Mouse (Mus musculus) inflammation-experienced regulatory T-cells, adult 6 months (primary cell): ENCODE results near the gene Smo. TPM values are rescaled to one million over a fixed set of nuclear protein-coding genes. Genes with fewer than 3 reads are reported as not detected.
"Not testable (repeated sequence)": the region's sequence is repeated elsewhere in the genome, so short reads cannot be mapped to it uniquely, and the experiment has no call there.

Experiments used
- ATAC-seq: one replicate; pipeline ENCODE4 v1.8.0; 2017
- polyA plus RNA-seq, 3 experiments: library from polyadenylated mRNA; unstranded; fragments of 100-300 nt; shearing (Covaris generic); gene quantifications; one replicate each; pipeline ENCODE4 v1.2.1; 2017

The Smo gene
- polyA plus RNA-seq, 3 experiments from 2014 or later, result not detected

GRCm38 (mm10) chr6:29728035-29728434 lies 7.3 kb upstream of the Smo start:
- ATAC-seq, result no peak

GRCm38 (mm10) chr6:29729491-29729890 lies 5.8 kb upstream of the Smo start:
- no peak for ATAC-seq

- ATAC-seq, result peak; percentile 25
Measured at GRCm38 (mm10) chr6:29735689-29736451, 567 bp downstream of the Smo start.

GRCm38 (mm10) chr6:29736610-29737458 lies 1.5 kb downstream of the Smo start:
- no peak for ATAC-seq

- no peak for ATAC-seq
Measured at GRCm38 (mm10) chr6:29751466-29752152, 16.3 kb downstream of the Smo start.

- ATAC-seq, result no peak
Measured at GRCm38 (mm10) chr6:29753336-29753735, 18.0 kb downstream of the Smo start.

GRCm38 (mm10) chr6:29756001-29756400 lies 20.7 kb downstream of the Smo start:
- no peak for ATAC-seq

- ATAC-seq, result no peak
Measured at GRCm38 (mm10) chr6:29756476-29756875, 21.2 kb downstream of the Smo start.

GRCm38 (mm10) chr6:29758417-29758816 lies 23.1 kb downstream of the Smo start:
- peak; percentile 63 for ATAC-seq

- no peak for ATAC-seq
Measured at GRCm38 (mm10) chr6:29759012-29759679, 23.8 kb downstream of the Smo start.

- not testable (repeated sequence) for ATAC-seq
Measured at GRCm38 (mm10) chr6:29760397-29760796, 25.1 kb downstream of the Smo start.

GRCm38 (mm10) chr6:29761282-29761681 lies 26.0 kb downstream of the Smo start:
- ATAC-seq, result no peak

- ATAC-seq, result peak; percentile 51
Measured at GRCm38 (mm10) chr6:29762524-29762923, 27.2 kb downstream of the Smo start.

GRCm38 (mm10) chr6:29766874-29767273 lies 31.6 kb downstream of the Smo start:
- no peak for ATAC-seq

GRCm38 (mm10) chr6:29767813-29768660 lies 32.7 kb downstream of the Smo start, which contains the start of gene Ahcyl2:
Gene Ahcyl2, plus strand, starts transcription at chr6:29768011.
- peak; percentile 91 for ATAC-seq

GRCm38 (mm10) chr6:29768791-29769441 lies 33.6 kb downstream of the Smo start:
- peak; percentile 31 for ATAC-seq

GRCm38 (mm10) chr6:29770672-29771321 lies 35.5 kb downstream of the Smo start:
- ATAC-seq, result no peak

GRCm38 (mm10) chr6:29772236-29772635 lies 36.9 kb downstream of the Smo start:
- no peak for ATAC-seq

GRCm38 (mm10) chr6:29774161-29774560 lies 38.9 kb downstream of the Smo start:
- ATAC-seq, result no peak

GRCm38 (mm10) chr6:29775609-29776008 lies 40.3 kb downstream of the Smo start:
- no peak for ATAC-seq
